Mouse (Mus musculus) liver, postnatal 0 days (tissue): ENCODE results near the gene Slc6a15.

Experiments used
- CTCF ChIP-seq: sonication (generic); IDR thresholded peaks from 2 replicates; pipeline ENCODE4 v1.5.1; 2016; ENCODE audit warnings: antibody characterized with exemption, low read depth
- EP300 ChIP-seq: IDR thresholded peaks from 2 replicates; pipeline ENCODE4 v1.6.1; 2016; ENCODE audit warnings: antibody characterized with exemption, low read depth, mild to moderate bottlenecking

GRCm38 (mm10) chr10:103367371-103368295, at the start of gene Slc6a15:
- TF ChIP-seq CTCF (no peak), EP300 (no peak)
